In the genomic region with DNA sequence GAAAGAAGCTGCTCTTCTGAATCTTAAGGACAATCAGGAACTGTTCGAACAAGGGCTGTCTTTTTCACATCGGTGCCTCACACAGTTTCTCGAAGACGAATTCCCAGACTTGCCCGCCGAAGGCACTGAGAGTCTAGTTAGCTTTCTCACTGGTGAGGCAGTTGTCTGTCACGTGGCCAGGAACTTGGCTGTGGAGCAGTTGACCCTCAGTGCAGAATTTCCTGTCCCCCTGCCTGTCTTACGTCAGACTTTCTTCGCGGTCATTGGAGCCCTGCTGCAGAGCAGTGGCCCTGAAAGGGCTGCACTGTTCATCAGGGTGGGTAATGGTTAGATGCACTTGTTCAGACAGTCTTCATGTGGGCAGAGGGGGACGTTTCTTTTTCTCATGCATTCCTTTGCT, we compare ENCODE assay signal across 15 mouse cellular contexts.
"Had no signal": no experiment of that assay in that cellular context is flagged by ENCODE, and none has a peak within 500 bp of the region (broad histone marks: within the 10 kb centered on the region; RNA-seq: fewer than 3 reads in every experiment).

No protein-coding gene starts in this region.

- DNase-seq: retina, postnatal 1 day; right cerebral cortex, adult 18-20 months; right cerebral cortex, postnatal 14 days; right cerebral cortex, postnatal 25 days; right cerebral cortex, postnatal 4 days; spleen, adult 18-20 months; thymus, adult 18-20 months; thymus, adult 2 months; thymus, postnatal 14 days; thymus, postnatal 25 days; thymus, postnatal 36 days; thymus, postnatal 4 days had no signal

- H3K4me2 ChIP-seq: neural tube, embryonic 15.5 days; stomach, embryonic 15.5 days had no signal

- H3K9me3 ChIP-seq: neural tube, embryonic 15.5 days; stomach, embryonic 15.5 days had no signal

- H3K4me3 ChIP-seq: neural tube, embryonic 15.5 days; stomach, embryonic 15.5 days had no signal

- H3K4me1 ChIP-seq: stomach, embryonic 15.5 days had no signal

- H3K27ac ChIP-seq: neural tube, embryonic 15.5 days; stomach, embryonic 15.5 days; stomach, postnatal 0 days had no signal

- H3K9ac ChIP-seq: neural tube, embryonic 15.5 days; stomach, embryonic 15.5 days had no signal

- H3K27me3 ChIP-seq: neural tube, embryonic 15.5 days; stomach, embryonic 15.5 days had no signal
